Mouse (Mus musculus) layer of hippocampus, postnatal 10 days (tissue): ENCODE results near the gene Mocs1. TPM values are rescaled to one million over a fixed set of nuclear protein-coding genes. Genes with fewer than 3 reads are reported as not detected.

Source experiments
- DNase-seq, 2 experiments: peaks; one replicate each; pipeline ENCODE4 v3.0.0; 2021; ENCODE audit warnings: low spot score in 2 of 2
- total RNA-seq, 2 experiments: library from RNA; stranded (reverse); gene quantifications; 2 replicates each; pipeline ENCODE4 v1.2.3; 2021

Mocs1 gene
- total RNA-seq, 2 experiments from 2014 or later = 12.7 to 13.4 TPM

- no peak for DNase-seq
Observed at GRCm38 (mm10) chr17:49477370-49477769, 49.2 kb downstream of the Mocs1 start.

GRCm38 (mm10) chr17:49481876-49482275 lies 53.7 kb downstream of the Mocs1 start:
- DNase-seq = no peak

- DNase-seq = no peak
Observed at GRCm38 (mm10) chr17:49484435-49484834, 56.3 kb downstream of the Mocs1 start.

GRCm38 (mm10) chr17:49489098-49489497 lies 60.9 kb downstream of the Mocs1 start:
- no peak for DNase-seq

GRCm38 (mm10) chr17:49493276-49493675 lies 65.1 kb downstream of the Mocs1 start:
- no peak for DNase-seq

- DNase-seq = no peak
Observed at GRCm38 (mm10) chr17:49498169-49498568, 70.0 kb downstream of the Mocs1 start.

GRCm38 (mm10) chr17:49499635-49500034 lies 71.5 kb downstream of the Mocs1 start:
- no peak for DNase-seq

- no peak for DNase-seq
Observed at GRCm38 (mm10) chr17:49500234-49500633, 72.1 kb downstream of the Mocs1 start.

GRCm38 (mm10) chr17:49503246-49503900 lies 75.2 kb downstream of the Mocs1 start:
- no peak for DNase-seq

Other genes with a start within 250 kb of the Mocs1 start
- gene Daam2, start 136.0 kb downstream of the Mocs1 start, total RNA-seq = 10 to 100 TPM; 48.0 to 52.6 TPM
- gene Kif6, start 186.8 kb downstream of the Mocs1 start, total RNA-seq = 1 to 10 TPM; 2.2 to 3.4 TPM